26 mouse cellular contexts compared by ENCODE assay signal in the genomic region with DNA sequence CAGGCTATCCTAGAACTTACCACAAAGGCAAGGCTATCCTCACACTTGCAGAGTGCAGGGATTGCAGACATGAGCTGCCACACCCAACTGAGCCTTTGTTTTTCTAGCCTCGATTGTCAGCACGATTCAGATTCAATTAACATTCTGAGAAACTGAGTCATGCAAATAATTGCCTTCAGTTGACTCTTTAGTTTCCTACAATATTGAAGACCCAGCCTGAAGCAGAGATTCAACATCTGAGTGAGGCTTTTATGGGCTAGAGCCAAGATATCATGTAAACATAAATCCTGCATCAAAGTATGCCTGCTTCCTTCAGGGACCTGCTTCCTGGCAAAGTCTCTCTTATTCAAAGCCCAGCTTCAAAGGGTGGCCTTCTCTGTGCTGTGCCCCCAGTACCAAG. TPM values are rescaled to one million over a fixed set of nuclear protein-coding genes. Genes with fewer than 3 reads are reported as not detected.
DNase-seq lines count a peak whose midpoint lies in the region; ATAC-seq and TF ChIP-seq lines count a peak whose summit lies in the region.
"Had no signal": no experiment of that assay in that cellular context is flagged by ENCODE, and none has a peak within 500 bp of the region (broad histone marks: within the 10 kb centered on the region; RNA-seq: fewer than 3 reads in every experiment).

No protein-coding gene starts in this region.

- peaks cover 53% of the 10 kb centered on the region for H3K4me1 ChIP-seq in embryonic facial prominence, embryonic 15.5 days
- 0 out of 2 replicates have a peak, but pooled peaks cover 6% of the 10 kb centered on the region for H3K4me1 ChIP-seq in embryonic facial prominence, embryonic 10.5 days
- H3K4me1 ChIP-seq in lung, embryonic 14.5 days (ENCODE audit: insufficient read depth): peaks cover 32% of the 10 kb centered on the region
- H3K4me1 ChIP-seq in embryonic fibroblast, embryonic 13.5 days (ENCODE audit: control insufficient read depth, insufficient read depth, low read length): peaks cover 30% of the 10 kb centered on the region
- H3K4me1 ChIP-seq in forebrain, embryonic 15.5 days: no peaks in the 10 kb centered on the region

- H3K36me3 ChIP-seq in embryonic facial prominence, embryonic 15.5 days: no peaks in the 10 kb centered on the region
- H3K36me3 ChIP-seq in embryonic facial prominence, embryonic 10.5 days (replicated peaks): no peaks in the 10 kb centered on the region
- no peaks in the 10 kb centered on the region for H3K36me3 ChIP-seq in lung, embryonic 14.5 days (ENCODE audit: insufficient read depth)
- no peaks in the 10 kb centered on the region for H3K36me3 ChIP-seq in forebrain, embryonic 15.5 days
- H3K36me3 ChIP-seq: embryonic facial prominence, embryonic 13.5 days; heart, embryonic 12.5 days; heart, embryonic 15.5 days; hindbrain, embryonic 10.5 days; hindbrain, embryonic 13.5 days had no signal

- no peak for DNase-seq in embryonic facial prominence, embryonic 10.5 days (ENCODE audit: low spot score)
- peak; percentile 43 for DNase-seq in lung, embryonic 14.5 days
- DNase-seq in lung, postnatal 14 days: no peak
- no peak for DNase-seq in thymus, postnatal 36 days
- DNase-seq: adrenal gland, postnatal 10 days; adrenal gland, postnatal 36 days; B cell, adult 2 months; cerebellum, adult 18-20 months; cerebellum, adult 9-10 months; cerebellum, postnatal 14 days; gastrocnemius, postnatal 25 days; heart, adult 18-20 months; heart, postnatal 10 days; heart, postnatal 36 days had no signal

- H3K4me3 ChIP-seq in embryonic facial prominence, embryonic 15.5 days (replicated peaks): no peak overlapping the region
- H3K4me3 ChIP-seq in embryonic facial prominence, embryonic 10.5 days: no peak overlapping the region
- H3K4me3 ChIP-seq in lung, embryonic 14.5 days (ENCODE audit: low read depth, low read length): no peak overlapping the region
- no peak overlapping the region for H3K4me3 ChIP-seq in embryonic fibroblast, embryonic 13.5 days (ENCODE audit: insufficient read depth, low read length)
- no peak overlapping the region for H3K4me3 ChIP-seq in forebrain, embryonic 15.5 days
- H3K4me3 ChIP-seq: embryonic facial prominence, embryonic 13.5 days; heart, embryonic 12.5 days; heart, embryonic 15.5 days; hindbrain, embryonic 10.5 days; hindbrain, embryonic 13.5 days had no signal

- 43% methylated on average over 2 of the region's 2 CpGs for WGBS in embryonic facial prominence, embryonic 15.5 days
- 84% methylated on average over 2 of the region's 2 CpGs for WGBS in embryonic facial prominence, embryonic 10.5 days
- WGBS in lung, embryonic 14.5 days: 63% methylated on average over 2 of the region's 2 CpGs
- WGBS in forebrain, embryonic 15.5 days: 69% methylated on average over 2 of the region's 2 CpGs

- H3K27ac ChIP-seq in embryonic facial prominence, embryonic 15.5 days (replicated peaks): peak overlapping the region; percentile 77; the same call in 1 of the 2 replicates
- no peak overlapping the region for H3K27ac ChIP-seq in embryonic facial prominence, embryonic 10.5 days (replicated peaks)
- no peak overlapping the region for H3K27ac ChIP-seq in lung, embryonic 14.5 days (ENCODE audit: low read depth)
- H3K27ac ChIP-seq in embryonic fibroblast, embryonic 13.5 days (ENCODE audit: insufficient read depth, low read length): peak overlapping the region; percentile 90; the same call in 1 of the 2 replicates
- no peak overlapping the region for H3K27ac ChIP-seq in forebrain, embryonic 15.5 days (replicated peaks)
- H3K27ac ChIP-seq: embryonic facial prominence, embryonic 13.5 days; heart, embryonic 15.5 days; hindbrain, embryonic 10.5 days; hindbrain, embryonic 13.5 days had no signal

- no peak overlapping the region for H3K9ac ChIP-seq in embryonic facial prominence, embryonic 15.5 days
- no peak overlapping the region for H3K9ac ChIP-seq in lung, embryonic 14.5 days
- no peak overlapping the region for H3K9ac ChIP-seq in forebrain, embryonic 15.5 days (replicated peaks)
- H3K9ac ChIP-seq: embryonic facial prominence, embryonic 13.5 days; heart, embryonic 12.5 days; heart, embryonic 15.5 days; hindbrain, embryonic 13.5 days had no signal

- no peak overlapping the region for H3K4me2 ChIP-seq in embryonic facial prominence, embryonic 15.5 days (replicated peaks)
- H3K4me2 ChIP-seq in lung, embryonic 14.5 days: no peak overlapping the region
- no peak overlapping the region for H3K4me2 ChIP-seq in forebrain, embryonic 15.5 days (replicated peaks)
- H3K4me2 ChIP-seq: embryonic facial prominence, embryonic 13.5 days; heart, embryonic 12.5 days; heart, embryonic 15.5 days; hindbrain, embryonic 13.5 days had no signal

- H3K9me3 ChIP-seq in embryonic facial prominence, embryonic 15.5 days (replicated peaks): no peaks in the 10 kb centered on the region
- no peaks in the 10 kb centered on the region for H3K9me3 ChIP-seq in embryonic facial prominence, embryonic 10.5 days
- H3K9me3 ChIP-seq in lung, embryonic 14.5 days (ENCODE audit: low read depth, low read length): no peaks in the 10 kb centered on the region
- H3K9me3 ChIP-seq in forebrain, embryonic 15.5 days: no peaks in the 10 kb centered on the region
- H3K9me3 ChIP-seq: embryonic facial prominence, embryonic 13.5 days; heart, embryonic 12.5 days; heart, embryonic 15.5 days; hindbrain, embryonic 10.5 days; hindbrain, embryonic 13.5 days had no signal

- no peak for TF ChIP-seq POLR2A in embryonic fibroblast, embryonic 13.5 days (IDR thresholded peaks at IDR 0.05; ENCODE audit: low read depth, low read length)

- ATAC-seq in embryonic facial prominence, embryonic 15.5 days (ENCODE audit: insufficient number of reproducible peaks, low FRiP score, low TSS enrichment, low read depth): no peak
- no peak for ATAC-seq in lung, embryonic 14.5 days (ENCODE audit: insufficient read depth)
- no peak for ATAC-seq in forebrain, embryonic 15.5 days (replicated peaks)
- ATAC-seq: CD4-positive, CD25-positive, alpha-beta regulatory T cell, adult 4 months; forebrain, embryonic 14.5 days; hindbrain, embryonic 16.5 days had no signal

- no peak for TF ChIP-seq CTCF in lung, embryonic 14.5 days (IDR thresholded peaks at IDR 0.05; ENCODE audit: low read depth)
- TF ChIP-seq CTCF in embryonic fibroblast, embryonic 13.5 days (IDR thresholded peaks at IDR 0.05; ENCODE audit: borderline replicate concordance, insufficient read depth, low read length): no peak

- no peaks in the 10 kb centered on the region for H3K27me3 ChIP-seq in embryonic facial prominence, embryonic 15.5 days
- H3K27me3 ChIP-seq in embryonic facial prominence, embryonic 10.5 days (replicated peaks; ENCODE audit: low read depth, poor library complexity, severe bottlenecking): 0 out of 2 replicates have a peak, but pooled peaks cover 4% of the 10 kb centered on the region
- no peaks in the 10 kb centered on the region for H3K27me3 ChIP-seq in lung, embryonic 14.5 days (ENCODE audit: insufficient read depth, low read length)
- H3K27me3 ChIP-seq in forebrain, embryonic 15.5 days: no peaks in the 10 kb centered on the region
- H3K27me3 ChIP-seq: embryonic facial prominence, embryonic 13.5 days; hindbrain, embryonic 13.5 days had no signal

RNA-seq across cellular contexts. Expression of a gene that starts 24.2 kb away (rescaled TPM):
- 1.2 and 1.6 TPM in 2 replicates for polyA plus RNA-seq in embryonic facial prominence, embryonic 15.5 days (2015; fragmentation: Nextera tagmentation; extraction: Ambion mirVana)
- 0.06 TPM in 1 of 2 replicates, not detected in the other for polyA plus RNA-seq in embryonic facial prominence, embryonic 10.5 days (2016; fragmentation: Nextera tagmentation; extraction: Ambion mirVana)
- 0.05 and 0.11 TPM in 2 replicates for polyA plus RNA-seq in lung, embryonic 14.5 days (2014; fragmentation: Nextera tagmentation; extraction: Ambion mirVana)
- polyA plus RNA-seq in embryonic fibroblast, embryonic 13.5 days (2011; ENCODE audit: insufficient read length, low read depth, missing spikeins): 0.18 and 0.79 TPM in 2 replicates
- not detected in 2 replicates for polyA plus RNA-seq in forebrain, embryonic 15.5 days (2015; fragmentation: Nextera tagmentation; extraction: Ambion mirVana)
- polyA plus RNA-seq: CD4-positive, CD25-positive, alpha-beta regulatory T cell, adult 4 months; forebrain, embryonic 11.5 days; forebrain, embryonic 14.5 days; heart, embryonic 12.5 days; heart, embryonic 15.5 days; hindbrain, embryonic 16.5 days had no signal

RNA-seq across cellular contexts. Expression of a gene that starts 41.6 kb away (rescaled TPM):
- 68.1 and 75.8 TPM in 2 replicates for polyA plus RNA-seq in embryonic facial prominence, embryonic 15.5 days (2015; fragmentation: Nextera tagmentation; extraction: Ambion mirVana)
- polyA plus RNA-seq in embryonic facial prominence, embryonic 10.5 days (2016; fragmentation: Nextera tagmentation; extraction: Ambion mirVana): 76.0 and 80.2 TPM in 2 replicates
- polyA plus RNA-seq in lung, embryonic 14.5 days (2014; fragmentation: Nextera tagmentation; extraction: Ambion mirVana): 55.1 and 59.7 TPM in 2 replicates
- 26.8 and 56.0 TPM in 2 replicates for polyA plus RNA-seq in embryonic fibroblast, embryonic 13.5 days (2011; ENCODE audit: insufficient read length, low read depth, missing spikeins)
- polyA plus RNA-seq in forebrain, embryonic 15.5 days (2015; fragmentation: Nextera tagmentation; extraction: Ambion mirVana): 38.6 and 43.3 TPM in 2 replicates

Comparison
In these comparisons a context has a peak if more than half of its experiments do, and no peak if none do; other contexts are left out.
1. H3K27ac ChIP-seq: peak in embryonic facial prominence, embryonic 15.5 days (single experiment) and embryonic fibroblast, embryonic 13.5 days (single experiment); none in embryonic facial prominence, embryonic 10.5 days (single experiment), lung, embryonic 14.5 days (single experiment) and forebrain, embryonic 15.5 days (single experiment).